Mouse (Mus musculus) liver, adult (tissue): ENCODE data around the gene Nol10.

ENCODE experiments used
- GATA4 ChIP-seq: IDR thresholded peaks from 2 replicates; pipeline ENCODE4 v1.6.1; 2014; ENCODE audit warnings: mild to moderate bottlenecking, low read length; ENCODE audit not compliant: insufficient replicate concordance

The Nol10 gene

GRCm38 (mm10) chr12:17420168-17420810, 72.0 kb downstream of the Nol10 start:
- no peak for TF ChIP-seq GATA4

GRCm38 (mm10) chr12:17425254-17426169, 77.3 kb downstream of the Nol10 start:
- TF ChIP-seq GATA4: 0 out of 2 replicates have a peak, but pooled peaks have one; percentile 18

- TF ChIP-seq GATA4: no peak
Observed at GRCm38 (mm10) chr12:17426735-17427134, 78.5 kb downstream of the Nol10 start.

GRCm38 (mm10) chr12:17430578-17430977, 82.3 kb downstream of the Nol10 start:
- no peak for TF ChIP-seq GATA4

- no peak for TF ChIP-seq GATA4
Observed at GRCm38 (mm10) chr12:17431166-17431565, 82.9 kb downstream of the Nol10 start.

GRCm38 (mm10) chr12:17431812-17432332, 83.6 kb downstream of the Nol10 start:
- no peak for TF ChIP-seq GATA4

- no peak for TF ChIP-seq GATA4
Observed at GRCm38 (mm10) chr12:17433712-17434111, 85.5 kb downstream of the Nol10 start.

- no peak for TF ChIP-seq GATA4
Observed at GRCm38 (mm10) chr12:17436471-17436870, 88.2 kb downstream of the Nol10 start.

- TF ChIP-seq GATA4: peak; percentile 66; the same call in 1 of the 2 replicates
Observed at GRCm38 (mm10) chr12:17440251-17440651, 92.0 kb downstream of the Nol10 start.

- peak; percentile 53; the same call in 1 of the 2 replicates for TF ChIP-seq GATA4
Observed at GRCm38 (mm10) chr12:17441495-17441894, 93.2 kb downstream of the Nol10 start.

- TF ChIP-seq GATA4: peak; percentile 51; the same call in 1 of the 2 replicates
Observed at GRCm38 (mm10) chr12:17444406-17444805, 96.1 kb downstream of the Nol10 start.

- TF ChIP-seq GATA4: no peak
Observed at GRCm38 (mm10) chr12:17445251-17445650, 97.0 kb downstream of the Nol10 start.

GRCm38 (mm10) chr12:17448781-17449180, 100.5 kb downstream of the Nol10 start:
- no peak for TF ChIP-seq GATA4

GRCm38 (mm10) chr12:17449661-17450091, 101.4 kb downstream of the Nol10 start:
- TF ChIP-seq GATA4: no peak

GRCm38 (mm10) chr12:17450503-17450902, 102.2 kb downstream of the Nol10 start:
- no peak for TF ChIP-seq GATA4

- no peak for TF ChIP-seq GATA4
Observed at GRCm38 (mm10) chr12:17450908-17451307, 102.7 kb downstream of the Nol10 start.
